Mouse (Mus musculus) gastrocnemius, postnatal 10 days (tissue): ENCODE data around the gene Fbn1. TPM values are rescaled to one million over a fixed set of nuclear protein-coding genes. Genes with fewer than 3 reads are reported as not detected.

Experiments used
- total RNA-seq, 2 experiments: library from RNA; stranded (reverse); gene quantifications; 2 replicates each; pipeline ENCODE4 v1.2.3; 2021

Gene Fbn1
- total RNA-seq, 2 experiments from 2014 or later: 212 to 274 TPM

Other genes with a start within 250 kb of the Fbn1 start
- gene Gm9913, start 2.9 kb downstream of the Fbn1 start, total RNA-seq: under 1 TPM; 0.23 to 0.38 TPM
- 1 to 10 TPM; 1.6 to 2.6 TPM for gene Cep152, start 117.1 kb upstream of the Fbn1 start, total RNA-seq
- gene Eid1, start 165.1 kb upstream of the Fbn1 start, total RNA-seq: 10 to 100 TPM; 82.7 to 88.9 TPM
- gene Shc4, start 216.2 kb upstream of the Fbn1 start, total RNA-seq: 1 to 10 TPM; 3.4 to 3.5 TPM